Mouse (Mus musculus) stomach, embryonic 15.5 days (tissue): Measurements from ENCODE around the gene Unc45a. TPM values are rescaled to one million over a fixed set of nuclear protein-coding genes. Genes with fewer than 3 reads are reported as not detected.

Source experiments
- ATAC-seq: fragments of 200-750 bp; cut with Nextera tagmentation; 2 replicates; pipeline ENCODE4 v1.8.0; 2017; ENCODE audit warnings: low read depth, moderate number of reproducible peaks, moderate TSS enrichment; ENCODE audit not compliant: insufficient read depth, low FRiP score
- H3K27ac ChIP-seq: fragments of 300-500 bp; sonication (generic); 2 replicates; pipeline ENCODE4 v1.5.1; 2015; ENCODE audit warnings: mild to moderate bottlenecking, inconsistent platforms
- H3K27me3 ChIP-seq: fragments of 300-500 bp; sonication (generic); replicated peaks from 2 replicates; pipeline ENCODE4 v1.6.1; 2015; ENCODE audit warnings: inconsistent platforms
- H3K36me3 ChIP-seq: fragments of 300-500 bp; sonication (generic); 2 replicates; pipeline ENCODE4 v1.6.1; 2015; ENCODE audit warnings: inconsistent platforms
- H3K4me1 ChIP-seq: fragments of 300-500 bp; sonication (generic); 2 replicates; pipeline ENCODE4 v1.6.1; 2015; ENCODE audit warnings: inconsistent platforms
- H3K4me2 ChIP-seq: fragments of 300-500 bp; sonication (generic); 2 replicates; pipeline ENCODE4 v1.6.1; 2015; ENCODE audit warnings: mild to moderate bottlenecking, inconsistent platforms
- H3K4me3 ChIP-seq: fragments of 300-500 bp; sonication (generic); replicated peaks from 2 replicates; pipeline ENCODE4 v1.5.1; 2015; ENCODE audit warnings: inconsistent platforms
- H3K9ac ChIP-seq: fragments of 300-500 bp; sonication (generic); 2 replicates; pipeline ENCODE4 v1.6.1; 2015; ENCODE audit warnings: inconsistent platforms
- H3K9me3 ChIP-seq: fragments of 300-500 bp; sonication (generic); 2 replicates; pipeline ENCODE4 v1.6.1; 2016; ENCODE audit warnings: inconsistent platforms
- WGBS: fragments of 180-500 bp; shearing (Covaris S2); methylation state at CpG from one replicate; pipeline ENCODE4 v1.1.7; 2015; 5-methylcytosine and 5-hydroxymethylcytosine counted together
- polyA plus RNA-seq: library from polyadenylated mRNA; unstranded; fragments of >200 nt; fragmentation: Nextera tagmentation; extraction: Ambion mirVana; gene quantifications from 2 replicates; pipeline ENCODE4 v1.2.1, GENCODE M21; 2015

The Unc45a gene
- polyA plus RNA-seq, 1 experiment from 2014 or later: 38.3 TPM

GRCm38 (mm10) chr7:80294764-80295648 is 45.8 kb downstream of the Unc45a start:
- Histone ChIP-seq H3K9ac (peak overlapping the region; percentile 78), H3K27ac (peak overlapping the region; percentile 87), H3K36me3 (0 out of 2 replicates have a peak, but pooled peaks cover 3% of the 10 kb centered on the region), H3K27me3 (no peaks in the 10 kb centered on the region), H3K4me3 (peak overlapping the region; percentile 87), H3K9me3 (no peaks in the 10 kb centered on the region), H3K4me2 (peak overlapping the region; percentile 78), H3K4me1 (0 out of 2 replicates have a peak, but pooled peaks cover 12% of the 10 kb centered on the region)
- peak; percentile 44 for ATAC-seq
- WGBS: 7% methylated on average over 37 of the region's 37 CpGs

DNA sequence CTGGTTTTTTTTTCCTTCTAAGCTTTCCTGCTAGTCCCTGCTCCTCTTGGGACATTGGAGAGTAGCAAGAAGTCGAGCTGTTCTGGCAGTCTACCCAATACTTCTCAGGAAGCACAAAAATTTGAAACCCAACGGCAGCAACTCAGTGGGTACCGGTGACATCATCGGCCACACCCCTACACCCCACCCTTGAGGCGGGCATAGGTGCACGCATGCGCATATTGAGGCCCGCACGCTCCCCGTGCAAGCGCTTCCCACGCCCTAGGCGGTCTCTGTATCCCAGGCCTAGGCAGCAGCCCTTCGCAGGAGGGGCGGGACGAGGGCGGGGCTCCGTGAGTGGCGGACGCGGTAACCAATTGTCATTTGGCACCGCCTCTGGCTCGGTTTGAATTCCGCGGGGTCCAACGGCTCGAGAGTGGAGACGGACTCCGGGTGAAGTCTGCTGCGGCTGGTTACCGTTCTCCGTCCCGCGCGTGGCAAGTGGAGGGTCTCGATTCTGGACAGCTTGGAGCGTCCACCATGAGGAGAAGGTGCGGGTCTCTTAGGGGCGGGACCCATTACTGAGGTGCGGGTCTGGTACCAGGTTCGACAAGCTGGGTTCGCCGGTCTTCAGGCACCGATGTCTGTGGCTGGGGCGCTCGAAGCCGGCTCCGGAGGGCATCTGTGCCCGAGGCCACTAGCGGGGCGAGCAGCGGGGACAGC is 46.6 kb downstream of the Unc45a start, which contains the start of gene Prc1:
Gene Prc1 (plus strand): TSS at position 389 of the 702 bp plus-strand sequence.
- under 1% methylated on average over 52 of the region's 52 CpGs for WGBS
- no peaks in the 10 kb centered on the region for H3K27me3 ChIP-seq
- ATAC-seq: peak; percentile 99

DNA sequence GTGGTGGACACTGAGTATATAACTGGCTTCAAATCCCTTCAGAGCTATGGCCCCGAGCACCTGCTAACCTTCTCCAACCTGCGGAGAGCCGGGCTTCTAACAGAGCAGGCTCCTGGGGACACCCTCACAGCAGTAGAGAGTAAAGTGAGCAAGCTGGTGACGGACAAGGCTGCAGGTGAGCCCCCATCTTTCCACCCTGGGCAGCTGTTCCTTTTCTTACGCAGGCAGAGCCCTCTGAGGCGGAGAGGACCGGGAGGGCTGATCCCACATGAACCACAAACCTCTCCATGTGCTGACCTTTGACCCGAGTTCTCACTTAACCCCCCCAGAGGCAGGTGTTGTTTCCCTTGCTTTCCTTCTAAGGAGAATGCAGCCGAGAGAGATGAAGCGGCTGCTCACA is 53.1 kb downstream of the Unc45a start:
- Histone ChIP-seq H3K4me3 (no peak overlapping the region), H3K4me2 (no peak overlapping the region), H3K9ac (no peak overlapping the region), H3K9me3 (no peaks in the 10 kb centered on the region), H3K36me3 (peaks cover 24% of the 10 kb centered on the region), H3K4me1 (no peaks in the 10 kb centered on the region), H3K27me3 (no peaks in the 10 kb centered on the region), H3K27ac (no peak overlapping the region)
- no peak for ATAC-seq
- 73% methylated on average over 10 of the region's 10 CpGs for WGBS

More for the DNA sequence above, 46.6 kb downstream of the Unc45a start, which contains the start of gene Prc1:
- H3K4me2 ChIP-seq: peak within 1 kb of the TSS; percentile 78
- no peaks in the 10 kb centered on the region for H3K9me3 ChIP-seq
- peak within 1 kb of the TSS; percentile 87 for H3K27ac ChIP-seq
- H3K4me1 ChIP-seq: 0 out of 2 replicates have a peak, but pooled peaks cover 12% of the 10 kb centered on the region
- H3K4me3 ChIP-seq: peak within 1 kb of the TSS; percentile 87
- 0 out of 2 replicates have a peak, but pooled peaks cover 3% of the 10 kb centered on the region for H3K36me3 ChIP-seq
- H3K9ac ChIP-seq: peak within 1 kb of the TSS; percentile 78

DNA sequence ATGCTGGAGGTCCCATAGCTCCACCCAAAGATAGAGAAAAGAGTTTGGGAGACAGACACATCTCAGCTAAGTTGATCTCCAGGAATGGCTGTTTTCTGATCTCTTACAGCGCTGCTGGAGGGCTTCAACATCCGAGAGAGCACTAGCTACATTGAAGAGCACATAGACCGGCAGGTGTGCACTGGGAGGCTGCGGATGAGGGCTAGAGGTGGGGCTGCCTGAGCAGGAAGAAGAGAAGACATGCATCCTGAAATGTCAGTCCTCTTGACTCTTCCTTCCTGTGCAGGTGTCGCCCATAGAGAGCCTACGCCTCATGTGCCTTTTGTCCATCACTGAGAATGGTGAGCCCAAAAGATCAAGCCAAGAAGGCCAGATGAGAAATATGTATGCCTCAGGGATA is 55.1 kb downstream of the Unc45a start:
- WGBS: 91% methylated on average over 6 of the region's 6 CpGs
- peaks cover 25% of the 10 kb centered on the region for H3K36me3 ChIP-seq
- H3K27me3 ChIP-seq: no peaks in the 10 kb centered on the region
- H3K4me1 ChIP-seq: no peaks in the 10 kb centered on the region
- no peak overlapping the region for H3K27ac ChIP-seq
- H3K4me2 ChIP-seq: no peak overlapping the region
- H3K9me3 ChIP-seq: no peaks in the 10 kb centered on the region
- H3K9ac ChIP-seq: no peak overlapping the region
- ATAC-seq: no peak
- H3K4me3 ChIP-seq: no peak overlapping the region

- H3K36me3 ChIP-seq: peaks cover 29% of the 10 kb centered on the region
- no peak overlapping the region for H3K4me2 ChIP-seq
- WGBS: 90% methylated on average over 5 of the region's 5 CpGs
- no peak overlapping the region for H3K4me3 ChIP-seq
- no peaks in the 10 kb centered on the region for H3K9me3 ChIP-seq
- H3K27ac ChIP-seq: no peak overlapping the region
- ATAC-seq: no peak
- no peaks in the 10 kb centered on the region for H3K27me3 ChIP-seq
- H3K4me1 ChIP-seq: no peaks in the 10 kb centered on the region
- no peak overlapping the region for H3K9ac ChIP-seq
These were observed 56.4 kb downstream of the Unc45a start for GRCm38 (mm10) chr7:80284391-80284790.

GRCm38 (mm10) chr7:80283226-80283918 is 57.4 kb downstream of the Unc45a start:
- no peaks in the 10 kb centered on the region for H3K27me3 ChIP-seq
- peaks cover 29% of the 10 kb centered on the region for H3K36me3 ChIP-seq
- H3K9ac ChIP-seq: no peak overlapping the region
- no peaks in the 10 kb centered on the region for H3K9me3 ChIP-seq
- H3K4me3 ChIP-seq: no peak overlapping the region
- no peaks in the 10 kb centered on the region for H3K4me1 ChIP-seq
- 82% methylated on average over 3 of the region's 3 CpGs for WGBS
- H3K27ac ChIP-seq: no peak overlapping the region
- no peak for ATAC-seq
- no peak overlapping the region for H3K4me2 ChIP-seq

DNA sequence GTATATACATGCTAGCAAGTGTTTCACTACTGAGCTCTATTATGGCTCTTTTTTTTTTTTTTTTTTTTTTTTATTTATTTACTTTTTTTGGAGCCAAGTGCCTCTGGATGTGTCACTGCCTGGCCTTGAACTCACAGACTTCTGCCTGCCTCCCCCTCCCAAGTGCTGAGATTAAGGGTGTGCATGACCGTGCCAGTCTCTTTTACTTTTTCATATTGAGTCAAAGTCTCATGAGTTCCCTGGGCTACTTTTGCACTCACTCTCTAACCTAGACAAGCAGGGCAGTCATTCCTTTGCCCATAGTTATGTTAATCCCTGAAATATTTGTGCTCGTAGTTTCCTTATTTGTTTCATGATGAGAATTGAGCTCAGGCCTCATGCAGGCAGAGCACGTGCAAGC is 59.2 kb downstream of the Unc45a start:
- peaks cover 32% of the 10 kb centered on the region for H3K36me3 ChIP-seq
- H3K4me3 ChIP-seq: no peak overlapping the region
- no peak overlapping the region for H3K4me2 ChIP-seq
- WGBS: 83% methylated on average over 3 of the region's 3 CpGs
- H3K27ac ChIP-seq: no peak overlapping the region
- H3K9me3 ChIP-seq: no peaks in the 10 kb centered on the region
- H3K9ac ChIP-seq: no peak overlapping the region
- no peaks in the 10 kb centered on the region for H3K27me3 ChIP-seq
- H3K4me1 ChIP-seq: no peaks in the 10 kb centered on the region
- ATAC-seq: no peak

- H3K4me2 ChIP-seq: no peak overlapping the region
- H3K4me3 ChIP-seq: no peak overlapping the region
- no peaks in the 10 kb centered on the region for H3K4me1 ChIP-seq
- no peak overlapping the region for H3K27ac ChIP-seq
- no peak overlapping the region for H3K9ac ChIP-seq
- H3K27me3 ChIP-seq: no peaks in the 10 kb centered on the region
- 84% methylated on average over 2 of the region's 2 CpGs for WGBS
- no peak for ATAC-seq
- H3K36me3 ChIP-seq: peaks cover 32% of the 10 kb centered on the region
- H3K9me3 ChIP-seq: no peaks in the 10 kb centered on the region
These were observed 59.8 kb downstream of the Unc45a start for GRCm38 (mm10) chr7:80280998-80281397.

DNA sequence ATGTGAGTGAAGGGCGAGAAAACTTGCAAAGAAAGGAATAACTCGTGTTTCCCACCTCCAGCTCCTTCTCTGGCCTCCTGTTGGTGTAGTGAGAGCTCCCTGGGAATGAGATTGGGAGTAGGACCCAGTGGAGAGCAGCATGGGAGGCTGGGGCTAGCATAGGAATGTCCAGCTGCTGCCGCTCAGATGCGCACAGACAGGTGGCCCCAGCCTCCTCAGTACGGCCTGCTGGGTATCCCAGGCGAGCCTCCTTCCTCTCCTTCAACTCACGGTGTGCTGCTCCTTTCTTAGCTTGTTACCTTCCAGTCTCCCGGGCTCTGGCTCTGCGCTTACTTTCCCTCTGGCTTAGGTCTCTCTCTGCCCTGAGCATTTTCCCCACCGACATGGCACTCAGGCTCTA is 60.8 kb downstream of the Unc45a start:
- Histone ChIP-seq H3K4me1 (no peaks in the 10 kb centered on the region), H3K4me3 (no peak overlapping the region), H3K9ac (no peak overlapping the region), H3K27ac (no peak overlapping the region), H3K27me3 (no peaks in the 10 kb centered on the region), H3K9me3 (no peaks in the 10 kb centered on the region), H3K36me3 (peaks cover 31% of the 10 kb centered on the region), H3K4me2 (no peak overlapping the region)
- ATAC-seq: no peak
- 81% methylated on average over 10 of the region's 10 CpGs for WGBS

- Histone ChIP-seq H3K9ac (no peak overlapping the region), H3K9me3 (no peaks in the 10 kb centered on the region), H3K36me3 (peaks cover 37% of the 10 kb centered on the region), H3K4me1 (no peaks in the 10 kb centered on the region), H3K4me3 (no peak overlapping the region), H3K27ac (no peak overlapping the region), H3K27me3 (no peaks in the 10 kb centered on the region), H3K4me2 (no peak overlapping the region)
- ATAC-seq: no peak
- WGBS: 91% methylated on average over 4 of the region's 4 CpGs
These were observed 64.4 kb downstream of the Unc45a start for GRCm38 (mm10) chr7:80276374-80276773.
